Mouse (Mus musculus) intestine, embryonic 14.5 days (tissue): ENCODE data around the gene Prm3. TPM values are rescaled to one million over a fixed set of nuclear protein-coding genes. Genes with fewer than 3 reads are reported as not detected.

Source experiments
- ATAC-seq: fragments of 200-750 bp; cut with Nextera tagmentation; replicated peaks from 2 replicates; pipeline ENCODE4 v1.8.0; 2017; ENCODE audit warnings: low read depth, moderate number of reproducible peaks, moderate TSS enrichment, moderate library complexity; ENCODE audit not compliant: low FRiP score, low TSS enrichment
- DNase-seq: peaks from one replicate; pipeline ENCODE4 v3.0.0-alpha.2; 2018; ENCODE audit warnings: low spot score
- H3K27ac ChIP-seq: fragments of 300-500 bp; sonication (generic); 2 replicates; pipeline ENCODE4 v1.5.1; 2014; ENCODE audit warnings: low read depth, mild to moderate bottlenecking, control low read depth
- H3K27me3 ChIP-seq: fragments of 300-500 bp; sonication (generic); replicated peaks from 2 replicates; pipeline ENCODE4 v1.6.1; 2014; ENCODE audit warnings: low read length, control low read depth; ENCODE audit not compliant: control insufficient read depth, insufficient read depth
- H3K36me3 ChIP-seq: fragments of 300-500 bp; sonication (generic); 2 replicates; pipeline ENCODE4 v1.6.1; 2014; ENCODE audit warnings: low read length, control low read depth; ENCODE audit not compliant: control insufficient read depth, insufficient read depth
- H3K4me1 ChIP-seq: fragments of 300-500 bp; sonication (generic); replicated peaks from 2 replicates; pipeline ENCODE4 v1.6.1; 2014; ENCODE audit warnings: low read length, control low read depth, mixed read lengths; ENCODE audit not compliant: control insufficient read depth, insufficient read depth
- H3K4me2 ChIP-seq: fragments of 300-500 bp; sonication (generic); 2 replicates; pipeline ENCODE4 v1.6.1; 2014; ENCODE audit warnings: low read length
- H3K4me3 ChIP-seq: fragments of 300-500 bp; sonication (generic); 2 replicates; pipeline ENCODE4 v1.5.1; 2014; ENCODE audit warnings: low read depth, low read length, control low read depth, mixed read lengths
- H3K9ac ChIP-seq: fragments of 300-500 bp; sonication (generic); 2 replicates; pipeline ENCODE4 v1.6.1; 2014; ENCODE audit warnings: mild to moderate bottlenecking, low read length
- H3K9me3 ChIP-seq: fragments of 300-500 bp; sonication (generic); 2 replicates; pipeline ENCODE4 v1.6.1; 2016; ENCODE audit warnings: low read length, control low read depth; ENCODE audit not compliant: control insufficient read depth
- WGBS: fragments of 180-500 bp; shearing (Covaris S2); extraction: QIAGEN DNeasy Blood & Tissue Kit; methylation state at CpG from one replicate; pipeline ENCODE4 v1.1.7; 2014; 5-methylcytosine and 5-hydroxymethylcytosine counted together
- polyA plus RNA-seq: library from polyadenylated mRNA; unstranded; fragments of >200 nt; fragmentation: Nextera tagmentation; extraction: Ambion mirVana; gene quantifications from 2 replicates; pipeline ENCODE4 v1.2.1, GENCODE M21; 2014

Prm3 gene
- polyA plus RNA-seq, 1 experiment from 2014 or later, result not detected

GRCm38 (mm10) chr16:10783152-10783434 lies 7.6 kb downstream of the Prm3 start:
- Histone ChIP-seq H3K4me1 (peaks cover 32% of the 10 kb centered on the region), H3K36me3 (no peaks in the 10 kb centered on the region), H3K4me3 (no peak overlapping the region), H3K4me2 (peak overlapping the region; percentile 99), H3K27me3 (no peaks in the 10 kb centered on the region), H3K9ac (0 out of 2 replicates have a peak overlapping the region, but pooled peaks have one; percentile 11), H3K9me3 (no peaks in the 10 kb centered on the region), H3K27ac (no peak overlapping the region)
- 25% methylated on average over 1 of the region's 1 CpGs for WGBS
- no peak for DNase-seq
- ATAC-seq, result no peak

- Histone ChIP-seq H3K9me3 (no peaks in the 10 kb centered on the region), H3K27ac (no peak overlapping the region), H3K4me3 (no peak overlapping the region), H3K4me1 (peaks cover 32% of the 10 kb centered on the region), H3K4me2 (peak overlapping the region; percentile 99), H3K9ac (0 out of 2 replicates have a peak overlapping the region, but pooled peaks have one; percentile 11), H3K27me3 (no peaks in the 10 kb centered on the region), H3K36me3 (no peaks in the 10 kb centered on the region)
- ATAC-seq (no peak), DNase-seq (no peak)
- WGBS, result 58% methylated on average over 6 of the region's 6 CpGs
These were observed 8.2 kb downstream of the Prm3 start for GRCm38 (mm10) chr16:10782377-10783151.

GRCm38 (mm10) chr16:10781862-10782371 lies 8.8 kb downstream of the Prm3 start:
- Histone ChIP-seq H3K9ac (no peak overlapping the region), H3K4me3 (no peak overlapping the region), H3K4me1 (peaks cover 32% of the 10 kb centered on the region), H3K36me3 (no peaks in the 10 kb centered on the region), H3K9me3 (no peaks in the 10 kb centered on the region), H3K27me3 (no peaks in the 10 kb centered on the region), H3K4me2 (no peak overlapping the region), H3K27ac (no peak overlapping the region)
- ATAC-seq (no peak), DNase-seq (no peak)
- 54% methylated on average over 9 of the region's 9 CpGs for WGBS

- Histone ChIP-seq H3K4me3 (no peak overlapping the region), H3K4me1 (peaks cover 29% of the 10 kb centered on the region), H3K4me2 (no peak overlapping the region), H3K27me3 (no peaks in the 10 kb centered on the region), H3K9ac (no peak overlapping the region), H3K27ac (no peak overlapping the region), H3K36me3 (no peaks in the 10 kb centered on the region), H3K9me3 (no peaks in the 10 kb centered on the region)
- no peak for DNase-seq
- ATAC-seq, result no peak
- WGBS, result 63% methylated on average over 5 of the region's 5 CpGs
These were observed 10.0 kb downstream of the Prm3 start for GRCm38 (mm10) chr16:10780631-10781120.

GRCm38 (mm10) chr16:10777579-10778160 lies 13.0 kb downstream of the Prm3 start:
- Histone ChIP-seq H3K4me2 (no peak overlapping the region), H3K4me1 (peaks cover 17% of the 10 kb centered on the region), H3K9me3 (no peaks in the 10 kb centered on the region), H3K4me3 (no peak overlapping the region), H3K9ac (no peak overlapping the region), H3K27ac (no peak overlapping the region), H3K36me3 (no peaks in the 10 kb centered on the region), H3K27me3 (no peaks in the 10 kb centered on the region)
- DNase-seq (no peak), ATAC-seq (no peak)
- WGBS, result 70% methylated on average over 5 of the region's 5 CpGs

GRCm38 (mm10) chr16:10776322-10776721 lies 14.4 kb downstream of the Prm3 start:
- no peak overlapping the region for H3K9ac ChIP-seq
- H3K4me2 ChIP-seq, result no peak overlapping the region
- H3K27me3 ChIP-seq, result no peaks in the 10 kb centered on the region
- ATAC-seq, result no peak
- no peaks in the 10 kb centered on the region for H3K9me3 ChIP-seq
- H3K4me1 ChIP-seq, result 0 out of 2 replicates have a peak, but pooled peaks cover 8% of the 10 kb centered on the region
- no peak overlapping the region for H3K27ac ChIP-seq
- WGBS, result 50% methylated on average over 7 of the region's 7 CpGs
- DNase-seq, result no peak
- H3K4me3 ChIP-seq, result no peak overlapping the region
- no peaks in the 10 kb centered on the region for H3K36me3 ChIP-seq

- Histone ChIP-seq H3K9me3 (no peaks in the 10 kb centered on the region), H3K27ac (no peak overlapping the region), H3K36me3 (no peaks in the 10 kb centered on the region), H3K27me3 (no peaks in the 10 kb centered on the region), H3K4me1 (no peaks in the 10 kb centered on the region), H3K4me2 (no peak overlapping the region), H3K9ac (no peak overlapping the region), H3K4me3 (no peak overlapping the region)
- ATAC-seq, result no peak
- WGBS, result 54% methylated on average over 4 of the region's 4 CpGs
- no peak for DNase-seq
These were observed 16.0 kb downstream of the Prm3 start for GRCm38 (mm10) chr16:10774726-10775125.

GRCm38 (mm10) chr16:10773543-10773942 lies 17.2 kb downstream of the Prm3 start:
- no peak overlapping the region for H3K27ac ChIP-seq
- H3K4me2 ChIP-seq, result no peak overlapping the region
- no peak overlapping the region for H3K4me3 ChIP-seq
- DNase-seq, result no peak
- WGBS, result 81% methylated on average over 8 of the region's 8 CpGs
- ATAC-seq, result no peak
- H3K27me3 ChIP-seq, result no peaks in the 10 kb centered on the region
- H3K36me3 ChIP-seq, result no peaks in the 10 kb centered on the region
- no peak overlapping the region for H3K9ac ChIP-seq
- no peaks in the 10 kb centered on the region for H3K4me1 ChIP-seq
- H3K9me3 ChIP-seq, result no peaks in the 10 kb centered on the region
